Mouse (Mus musculus) liver, embryonic 14.5 days (tissue): Measurements from ENCODE around the gene Mpv17l2. TPM values are rescaled to one million over a fixed set of nuclear protein-coding genes. Genes with fewer than 3 reads are reported as not detected.

ENCODE experiments used
- ATAC-seq: fragments of 200-750 bp; cut with Nextera tagmentation; 2 replicates; pipeline ENCODE4 v1.8.0; 2017; ENCODE audit warnings: moderate number of reproducible peaks, mild to moderate bottlenecking, moderate library complexity; ENCODE audit not compliant: insufficient read depth
- DNase-seq, 3 experiments: peaks; one replicate each; pipeline ENCODE4 v3.0.0-alpha.2; 2012 to 2013; ENCODE audit warnings: low read depth in 3 of 3, low spot score in 3 of 3
- H3K27ac ChIP-seq: fragments of 300-500 bp; sonication (generic); 2 replicates; pipeline ENCODE4 v1.5.1; 2014; ENCODE audit warnings: moderate library complexity, mild to moderate bottlenecking, control low read depth, inconsistent platforms
- H3K27me3 ChIP-seq: fragments of 300-500 bp; sonication (generic); 2 replicates; pipeline ENCODE4 v1.6.1; 2014; ENCODE audit warnings: mild to moderate bottlenecking, low read length, moderate library complexity; ENCODE audit not compliant: control insufficient read depth, insufficient read depth
- H3K36me3 ChIP-seq: fragments of 300-500 bp; sonication (generic); replicated peaks from 2 replicates; pipeline ENCODE4 v1.6.1; 2014; ENCODE audit warnings: low read depth; ENCODE audit not compliant: control insufficient read depth, insufficient read depth
- H3K4me1 ChIP-seq, 2 experiments: fragments of 200-500 bp in 1 of 2; fragments of 300-500 bp in 1 of 2; sonication (generic) in 1 of 2; replicated peaks; 2 replicates each; pipeline ENCODE4 v1.6.1; 2012 to 2014; ENCODE audit warnings: antibody characterized with exemption in 1 of 2, inconsistent platforms in 1 of 2, low read length in 1 of 2; ENCODE audit not compliant: control insufficient read depth in 2 of 2, insufficient read depth in 2 of 2
- H3K4me2 ChIP-seq: fragments of 300-500 bp; sonication (generic); 2 replicates; pipeline ENCODE4 v1.6.1; 2014; ENCODE audit warnings: low read depth, mild to moderate bottlenecking, control low read depth, moderate library complexity
- H3K4me3 ChIP-seq, 2 experiments: fragments of 200-500 bp in 1 of 2; fragments of 300-500 bp in 1 of 2; sonication (generic) in 1 of 2; 2 replicates each; pipeline ENCODE4 v1.5.1; 2012 to 2014; ENCODE audit warnings: low read depth in 2 of 2, low read length in 2 of 2, mild to moderate bottlenecking in 2 of 2, control low read depth in 1 of 2, inconsistent platforms in 1 of 2, moderate library complexity in 1 of 2; ENCODE audit not compliant: insufficient read depth in 1 of 2
- H3K9ac ChIP-seq: fragments of 300-500 bp; sonication (generic); replicated peaks from 2 replicates; pipeline ENCODE4 v1.6.1; 2014; ENCODE audit warnings: mild to moderate bottlenecking, control low read depth, moderate library complexity
- H3K9me3 ChIP-seq: fragments of 300-500 bp; sonication (generic); 2 replicates; pipeline ENCODE4 v1.6.1; 2016; ENCODE audit warnings: low read length, mixed read lengths; ENCODE audit not compliant: control insufficient read depth
- CTCF ChIP-seq: IDR thresholded peaks from 2 replicates; pipeline ENCODE4 v1.5.1; 2016; ENCODE audit warnings: antibody characterized with exemption, low read depth, control low read depth
- EP300 ChIP-seq: IDR thresholded peaks from 2 replicates; pipeline ENCODE4 v1.6.1; 2016; ENCODE audit warnings: antibody characterized with exemption, low read depth
- WGBS: fragments of 180-500 bp; shearing (Covaris S2); extraction: QIAGEN DNeasy Blood & Tissue Kit; methylation state at CpG from one replicate; pipeline ENCODE4 v1.1.7; 2014; ENCODE audit not compliant: insufficient replicate concordance; 5-methylcytosine and 5-hydroxymethylcytosine counted together
- polyA plus RNA-seq, 2 experiments: library from polyadenylated mRNA; depleted of rRNA in 1 of 2; stranded (reverse) in 1 of 2; unstranded in 1 of 2; fragments of >200 nt; fragmentation: Nextera tagmentation in 1 of 2; extraction: Ambion mirVana in 1 of 2; gene quantifications; 2 replicates each; pipeline versions ENCODE4 v1.2.1 to v1.2.3; 2012 to 2014

Gene Mpv17l2
- polyA plus RNA-seq, 2 experiments = 28.5 to 39.8 TPM

DNA sequence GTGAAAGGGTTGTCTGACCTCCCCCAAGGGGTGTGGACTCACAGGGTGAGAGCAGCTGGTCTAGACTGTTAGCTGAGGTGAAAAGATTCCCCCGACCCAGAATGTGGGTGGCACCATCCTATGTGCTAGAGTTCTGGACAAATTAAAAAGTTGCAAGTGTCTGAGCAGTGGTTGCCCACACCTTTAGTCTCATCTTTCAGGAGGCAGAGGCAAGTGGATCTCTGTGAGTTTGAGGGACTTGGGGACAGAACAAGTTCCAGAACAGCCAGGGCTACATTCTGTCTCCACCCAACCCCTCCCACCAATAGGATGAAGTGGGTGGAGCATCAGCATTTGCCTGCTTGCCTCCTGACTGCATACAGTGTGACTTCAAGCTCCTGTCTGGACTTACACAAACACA is 1.4 kb upstream of the Mpv17l2 start:
- peak overlapping the region; percentile 80 for H3K4me2 ChIP-seq
- peak overlapping the region; percentile 38; the same call in 1 of the 2 replicates for H3K9ac ChIP-seq
- ATAC-seq = no peak
- peaks cover 64 to 66% of the 10 kb centered on the region in 2 experiments for H3K4me1 ChIP-seq
- H3K36me3 ChIP-seq = no peaks in the 10 kb centered on the region; the same call in 1 of the 2 replicates
- 9% methylated on average over 1 of the region's 1 CpGs for WGBS
- TF ChIP-seq CTCF (no peak), EP300 (no peak)
- DNase-seq = peak; percentile 73 to 77 (median 75)
- H3K27me3 ChIP-seq = no peaks in the 10 kb centered on the region
- peak overlapping the region; percentile 85 for H3K27ac ChIP-seq
- H3K4me3 ChIP-seq = no peak overlapping the region
- no peaks in the 10 kb centered on the region for H3K9me3 ChIP-seq

DNA sequence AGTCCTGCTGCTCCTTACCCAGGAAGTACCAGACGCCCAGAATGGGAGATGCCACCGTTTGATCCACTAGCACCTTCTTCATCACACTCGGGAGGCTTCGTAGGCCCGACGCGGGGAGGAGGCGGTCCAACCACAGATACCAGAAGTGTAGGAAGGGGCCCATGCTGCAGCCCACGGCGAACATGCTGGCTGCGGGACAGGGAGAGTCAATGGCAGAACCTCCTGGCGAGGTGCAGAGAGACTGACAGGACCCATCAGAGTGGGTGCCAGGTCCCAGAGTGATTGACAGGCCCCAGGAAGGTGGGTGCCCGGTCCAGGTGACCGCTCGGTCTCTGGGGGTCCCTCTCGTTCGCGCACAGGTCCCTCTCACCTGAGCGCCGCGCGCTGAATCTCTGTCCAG is 396 bp downstream of the Mpv17l2 start:
- WGBS = under 1% methylated on average over 22 of the region's 22 CpGs
- ATAC-seq (peak; percentile 4; the same call in 1 of the 2 replicates), DNase-seq (no peak)
- Histone ChIP-seq H3K36me3 (no peaks in the 10 kb centered on the region; the same call in 1 of the 2 replicates), H3K9me3 (no peaks in the 10 kb centered on the region), H3K4me1 (peaks cover 48 to 49% of the 10 kb centered on the region in 2 experiments), H3K27ac (peak overlapping the region; percentile 87), H3K4me2 (peak overlapping the region; percentile 96), H3K9ac (peak overlapping the region; percentile 75), H3K27me3 (no peaks in the 10 kb centered on the region), H3K4me3 (peak overlapping the region; percentile 62 to 76)
- no peak for TF ChIP-seq CTCF
- no peak for TF ChIP-seq EP300

DNA sequence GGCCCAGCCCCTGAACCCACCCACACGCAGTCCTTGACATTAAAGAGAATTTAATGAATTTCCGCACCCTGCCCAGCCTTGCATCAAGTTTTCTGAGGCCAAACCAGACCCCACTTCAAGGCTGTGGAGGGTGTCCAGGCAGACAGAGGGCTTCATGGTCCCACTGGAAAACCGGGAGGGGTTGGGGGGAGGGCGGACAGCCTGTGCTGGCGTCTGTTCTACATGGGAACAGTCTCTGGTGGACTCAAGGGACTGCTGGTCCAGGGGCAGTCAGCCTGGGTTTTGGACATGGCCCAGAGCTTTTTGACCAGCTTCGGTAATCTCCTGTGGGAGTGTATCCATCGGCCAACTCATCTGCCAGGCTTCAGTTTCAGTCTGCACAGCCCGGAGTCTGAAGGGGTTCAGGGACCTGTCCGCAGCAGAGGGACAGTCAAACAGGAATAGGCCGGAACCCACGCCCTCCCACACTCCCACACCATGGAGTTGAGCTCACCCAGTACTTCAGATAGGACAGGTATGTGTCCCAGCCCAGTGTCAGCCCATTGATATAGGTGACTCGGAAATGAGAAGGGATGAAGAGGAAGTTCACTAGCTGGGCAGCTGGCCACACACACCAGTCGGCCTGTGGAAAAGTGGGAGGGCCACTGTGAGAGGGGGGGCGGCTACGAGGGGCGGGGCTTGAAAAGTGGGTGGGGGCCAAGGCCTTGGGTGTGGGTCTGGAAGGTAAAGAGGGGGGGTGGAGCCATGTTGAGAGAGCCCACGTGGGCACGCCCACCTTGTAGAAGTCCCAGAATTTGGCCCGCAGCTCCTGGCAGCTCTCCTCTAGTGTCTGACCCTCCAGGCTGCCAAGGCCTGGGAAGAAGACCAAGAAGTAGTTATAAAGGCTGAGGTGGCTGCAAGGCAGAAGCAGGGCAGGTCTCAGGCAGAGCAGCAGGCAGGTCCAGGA is 1.9 kb downstream of the Mpv17l2 start:
- Histone ChIP-seq H3K27ac (peak overlapping the region; percentile 87; the same call in 1 of the 2 replicates), H3K27me3 (no peaks in the 10 kb centered on the region), H3K9ac (no peak overlapping the region), H3K4me1 (peaks cover 35 to 44% of the 10 kb centered on the region in 2 experiments), H3K9me3 (no peaks in the 10 kb centered on the region), H3K4me3 (peak overlapping the region in 1 of 2 experiments; percentile 76; a peak in 1 of 4 replicates), H3K36me3 (no peaks in the 10 kb centered on the region; the same call in 1 of the 2 replicates), H3K4me2 (peak overlapping the region; percentile 96)
- no peak for TF ChIP-seq EP300
- no peak for TF ChIP-seq CTCF
- DNase-seq = no peak
- no peak for ATAC-seq
- WGBS = 65% methylated on average over 19 of the region's 19 CpGs

DNA sequence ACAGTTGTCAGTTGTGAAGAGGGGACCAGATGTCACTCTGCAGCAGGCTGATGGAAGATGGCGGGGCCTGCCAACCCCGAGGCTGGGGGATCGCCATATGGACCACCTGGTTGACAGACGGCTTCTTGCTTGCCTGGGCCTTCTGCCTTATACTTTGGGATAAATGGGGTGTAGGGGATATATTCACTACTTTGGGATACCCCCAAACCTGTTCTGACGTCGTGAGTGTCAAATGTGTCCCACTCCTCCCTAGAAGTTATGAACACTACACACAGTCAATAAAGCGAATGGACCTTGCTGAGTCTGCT is 2.5 kb downstream of the Mpv17l2 start:
- Histone ChIP-seq H3K9ac (no peak overlapping the region), H3K4me1 (peaks cover 29 to 43% of the 10 kb centered on the region in 2 experiments), H3K27me3 (no peaks in the 10 kb centered on the region), H3K36me3 (no peaks in the 10 kb centered on the region; the same call in 1 of the 2 replicates), H3K4me2 (no peak overlapping the region), H3K4me3 (no peak overlapping the region), H3K27ac (no peak overlapping the region), H3K9me3 (no peaks in the 10 kb centered on the region)
- TF ChIP-seq EP300 (no peak), CTCF (no peak)
- no peak for ATAC-seq
- WGBS = 78% methylated on average over 7 of the region's 7 CpGs
- no peak for DNase-seq
